Mouse (Mus musculus) kidney, embryonic 15.5 days (tissue): ENCODE results near the gene Prune1. TPM values are rescaled to one million over a fixed set of nuclear protein-coding genes. Genes with fewer than 3 reads are reported as not detected.
A peak's percentile ranks its signal among the peaks of the same experiment; 100 is the strongest.
"Not testable (repeated sequence)": the region's sequence is repeated elsewhere in the genome, so short reads cannot be mapped to it uniquely, and the experiment has no call there.

Experiments
- ATAC-seq: fragments of 200-750 bp; cut with Nextera tagmentation; replicated peaks from 2 replicates; pipeline ENCODE4 v1.8.0; 2017; ENCODE audit warnings: moderate TSS enrichment; ENCODE audit not compliant: low FRiP score
- H3K27ac ChIP-seq: fragments of 300-500 bp; sonication (generic); 2 replicates; pipeline ENCODE4 v1.5.1; 2015; ENCODE audit warnings: mild to moderate bottlenecking, inconsistent platforms
- H3K27me3 ChIP-seq: fragments of 300-500 bp; sonication (generic); 2 replicates; pipeline ENCODE4 v1.6.1; 2015; ENCODE audit warnings: inconsistent platforms
- H3K36me3 ChIP-seq: fragments of 300-500 bp; sonication (generic); 2 replicates; pipeline ENCODE4 v1.6.1; 2015; ENCODE audit warnings: inconsistent platforms
- H3K4me1 ChIP-seq: fragments of 300-500 bp; sonication (generic); 2 replicates; pipeline ENCODE4 v1.6.1; 2015; ENCODE audit warnings: inconsistent platforms
- H3K4me2 ChIP-seq: fragments of 300-500 bp; sonication (generic); 2 replicates; pipeline ENCODE4 v1.6.1; 2015; ENCODE audit warnings: moderate library complexity, mild to moderate bottlenecking, inconsistent platforms
- H3K4me3 ChIP-seq: fragments of 300-500 bp; sonication (generic); replicated peaks from 2 replicates; pipeline ENCODE4 v1.5.1; 2015; ENCODE audit warnings: mild to moderate bottlenecking, inconsistent platforms
- H3K9ac ChIP-seq: fragments of 300-500 bp; sonication (generic); 2 replicates; pipeline ENCODE4 v1.6.1; 2015; ENCODE audit warnings: mild to moderate bottlenecking, inconsistent platforms
- H3K9me3 ChIP-seq: fragments of 300-500 bp; sonication (generic); replicated peaks from 2 replicates; pipeline ENCODE4 v1.6.1; 2016; ENCODE audit warnings: inconsistent platforms
- WGBS: fragments of 180-500 bp; shearing (Covaris S2); methylation state at CpG from one replicate; pipeline ENCODE4 v1.1.7; 2015; ENCODE audit warnings: mixed read lengths; 5-methylcytosine and 5-hydroxymethylcytosine counted together
- polyA plus RNA-seq: library from polyadenylated mRNA; unstranded; fragments of >200 nt; fragmentation: Nextera tagmentation; extraction: Ambion mirVana; gene quantifications from 2 replicates; pipeline ENCODE4 v1.2.1, GENCODE M21; 2015

Gene Prune1
- polyA plus RNA-seq, 1 experiment from 2014 or later = 22.5 TPM

- peak within 1 kb of the TSS; percentile 87 for H3K4me3 ChIP-seq
- ATAC-seq = peak; percentile 93
- H3K9ac ChIP-seq = peak within 1 kb of the TSS; percentile 93
- no peaks in the 10 kb centered on the region for H3K27me3 ChIP-seq
- WGBS = under 1% methylated on average over 56 of the region's 56 CpGs
- peak within 1 kb of the TSS; percentile 100 for H3K27ac ChIP-seq
- peaks cover 57% of the 10 kb centered on the region for H3K36me3 ChIP-seq
- H3K9me3 ChIP-seq = no peaks in the 10 kb centered on the region
- H3K4me2 ChIP-seq = peak within 1 kb of the TSS; percentile 69
- H3K4me1 ChIP-seq = peaks cover 17% of the 10 kb centered on the region
Observed at GRCm38 (mm10) chr3:95217255-95218134, 64.4 kb downstream of the Prune1 start, which contains the start of gene Gabpb2. Gene Gabpb2, minus strand, starts transcription at chr3:95217916.

GRCm38 (mm10) chr3:95216655-95217254 is 65.1 kb downstream of the Prune1 start:
- peaks cover 17% of the 10 kb centered on the region for H3K4me1 ChIP-seq
- peak overlapping the region; percentile 69 for H3K4me2 ChIP-seq
- H3K9ac ChIP-seq = peak overlapping the region; percentile 93
- H3K4me3 ChIP-seq = peak overlapping the region; percentile 87
- peak overlapping the region; percentile 100 for H3K27ac ChIP-seq
- peak; percentile 40; the same call in 1 of the 2 replicates for ATAC-seq
- 16% methylated on average over 4 of the region's 4 CpGs for WGBS
- H3K9me3 ChIP-seq = no peaks in the 10 kb centered on the region
- H3K27me3 ChIP-seq = no peaks in the 10 kb centered on the region
- H3K36me3 ChIP-seq = peaks cover 60% of the 10 kb centered on the region

GRCm38 (mm10) chr3:95213609-95213975 is 68.3 kb downstream of the Prune1 start:
- no peak for ATAC-seq
- Histone ChIP-seq H3K4me3 (no peak overlapping the region), H3K4me2 (no peak overlapping the region), H3K36me3 (peaks cover 48% of the 10 kb centered on the region), H3K27ac (no peak overlapping the region), H3K4me1 (peaks cover 15% of the 10 kb centered on the region), H3K9me3 (no peaks in the 10 kb centered on the region), H3K9ac (no peak overlapping the region), H3K27me3 (no peaks in the 10 kb centered on the region)
- WGBS = 96% methylated on average over 1 of the region's 1 CpGs

GRCm38 (mm10) chr3:95212889-95213608 is 68.8 kb downstream of the Prune1 start:
- not testable (repeated sequence) for H3K27me3 ChIP-seq, H3K9me3 ChIP-seq, H3K27ac ChIP-seq, H3K4me3 ChIP-seq, H3K4me2 ChIP-seq, H3K9ac ChIP-seq, ATAC-seq
- H3K4me1 ChIP-seq = peaks cover 10% of the 10 kb centered on the region
- WGBS = 91% methylated on average over 9 of the region's 10 CpGs
- H3K36me3 ChIP-seq = peaks cover 54% of the 10 kb centered on the region

- H3K27me3 ChIP-seq = no peaks in the 10 kb centered on the region
- ATAC-seq = no peak
- no peaks in the 10 kb centered on the region for H3K9me3 ChIP-seq
- no peak overlapping the region for H3K9ac ChIP-seq
- no peak overlapping the region for H3K27ac ChIP-seq
- H3K4me1 ChIP-seq = no peaks in the 10 kb centered on the region
- peaks cover 69% of the 10 kb centered on the region for H3K36me3 ChIP-seq
- WGBS = 84% methylated on average over 2 of the region's 2 CpGs
- H3K4me2 ChIP-seq = no peak overlapping the region
- no peak overlapping the region for H3K4me3 ChIP-seq
Observed at GRCm38 (mm10) chr3:95210585-95210984, 71.3 kb downstream of the Prune1 start.

GRCm38 (mm10) chr3:95208286-95208685 is 73.6 kb downstream of the Prune1 start:
- ATAC-seq = no peak
- no peak overlapping the region for H3K9ac ChIP-seq
- no peak overlapping the region for H3K27ac ChIP-seq
- H3K9me3 ChIP-seq = no peaks in the 10 kb centered on the region
- H3K4me2 ChIP-seq = no peak overlapping the region
- H3K27me3 ChIP-seq = no peaks in the 10 kb centered on the region
- no peak overlapping the region for H3K4me3 ChIP-seq
- H3K4me1 ChIP-seq = no peaks in the 10 kb centered on the region
- H3K36me3 ChIP-seq = peaks cover 74% of the 10 kb centered on the region
- WGBS = 86% methylated on average over 4 of the region's 4 CpGs

GRCm38 (mm10) chr3:95203880-95204279 is 78.0 kb downstream of the Prune1 start:
- no peak overlapping the region for H3K27ac ChIP-seq
- H3K4me2 ChIP-seq = no peak overlapping the region
- H3K9me3 ChIP-seq = no peaks in the 10 kb centered on the region
- no peaks in the 10 kb centered on the region for H3K27me3 ChIP-seq
- no peaks in the 10 kb centered on the region for H3K4me1 ChIP-seq
- 90% methylated on average over 6 of the region's 6 CpGs for WGBS
- no peak for ATAC-seq
- peaks cover 90% of the 10 kb centered on the region for H3K36me3 ChIP-seq
- H3K4me3 ChIP-seq = no peak overlapping the region
- no peak overlapping the region for H3K9ac ChIP-seq

Other genes starting within 250 kb of the Prune1 start
- 248 and 271 TPM in 2 replicates for gene Psmd4, start 239.5 kb downstream of the Prune1 start, polyA plus RNA-seq
- gene Pip5k1a, start 175.1 kb downstream of the Prune1 start, polyA plus RNA-seq = 19.9 and 20.8 TPM in 2 replicates
- gene Vps72, start 171.1 kb downstream of the Prune1 start, polyA plus RNA-seq = 168 and 184 TPM in 2 replicates
- gene Tmod4, start 157.6 kb downstream of the Prune1 start, polyA plus RNA-seq = 0.93 and 1.9 TPM in 2 replicates
- gene Scnm1, start 148.1 kb downstream of the Prune1 start, polyA plus RNA-seq = 67.7 and 71.6 TPM in 2 replicates
- 14.5 and 15.5 TPM in 2 replicates for gene Lysmd1, start 148.0 kb downstream of the Prune1 start, polyA plus RNA-seq
- 2.7 and 2.9 TPM in 2 replicates for gene Tnfaip8l2, start 139.7 kb downstream of the Prune1 start, polyA plus RNA-seq
- gene Sema6c, start 121.6 kb downstream of the Prune1 start, polyA plus RNA-seq = 3.9 and 4.5 TPM in 2 replicates
- 10.0 and 10.6 TPM in 2 replicates for gene Gabpb2, start 64.2 kb downstream of the Prune1 start, polyA plus RNA-seq
- 87.4 and 92.0 TPM in 2 replicates for gene Cdc42se1, start 53.3 kb downstream of the Prune1 start, polyA plus RNA-seq
- 12.9 and 16.0 TPM in 2 replicates for gene Mllt11, start 49.9 kb downstream of the Prune1 start, polyA plus RNA-seq
- 0.50 and 0.53 TPM in 2 replicates for gene Gm128, start 40.5 kb downstream of the Prune1 start, polyA plus RNA-seq
- gene Bnipl, start 30.9 kb downstream of the Prune1 start, polyA plus RNA-seq = 1.2 and 1.4 TPM in 2 replicates
- gene Mindy1, start 731 bp downstream of the Prune1 start, polyA plus RNA-seq = 39.2 and 46.2 TPM in 2 replicates
- 6.2 and 6.5 TPM in 2 replicates for gene Anxa9, start 25.1 kb upstream of the Prune1 start, polyA plus RNA-seq
- gene Cers2, start 32.7 kb upstream of the Prune1 start, polyA plus RNA-seq = 169 and 181 TPM in 2 replicates
- 42.6 and 45.2 TPM in 2 replicates for gene Setdb1, start 75.1 kb upstream of the Prune1 start, polyA plus RNA-seq
- 0.23 TPM in 1 of 2 replicates, not detected in the other for gene 4930558C23Rik, start 120.8 kb upstream of the Prune1 start, polyA plus RNA-seq
- gene Arnt, start 152.3 kb upstream of the Prune1 start, polyA plus RNA-seq = 42.5 and 43.1 TPM in 2 replicates
- gene Ctsk, start 217.2 kb upstream of the Prune1 start, polyA plus RNA-seq = 9.4 and 43.4 TPM in 2 replicates
- gene Ctss, start 244.7 kb upstream of the Prune1 start, polyA plus RNA-seq = 12.7 and 14.6 TPM in 2 replicates